Mouse (Mus musculus) lung, postnatal 25 days (tissue): ENCODE measurements around the gene Mcm3ap.

Source experiments
- DNase-seq: peaks from one replicate; pipeline ENCODE4 v3.0.0; 2022; ENCODE audit warnings: low spot score

The Mcm3ap gene

GRCm38 (mm10) chr10:76468203-76469162, at the start of gene Mcm3ap, which contains the start of gene Ybey:
TSS of gene Mcm3ap (plus strand) at chr10:76468927.
TSS of gene Ybey (minus strand) at chr10:76469114.
- DNase-seq = peak; percentile 85

- no peak for DNase-seq
Observed at GRCm38 (mm10) chr10:76425674-76426073, 43.1 kb upstream of the Mcm3ap start.

GRCm38 (mm10) chr10:76433925-76434324, 34.8 kb upstream of the Mcm3ap start:
- peak; percentile 37 for DNase-seq

- DNase-seq = peak; percentile 77
Observed at GRCm38 (mm10) chr10:76439107-76439890, 29.4 kb upstream of the Mcm3ap start.

GRCm38 (mm10) chr10:76440281-76440680, 28.4 kb upstream of the Mcm3ap start, which contains the start of gene AC141477.1:
TSS of gene AC141477.1 (minus strand) at chr10:76440444.
- no peak for DNase-seq

GRCm38 (mm10) chr10:76442178-76443088, 26.3 kb upstream of the Mcm3ap start, which contains the start of gene Pcnt:
TSS of gene Pcnt (minus strand) at chr10:76442786.
- DNase-seq = peak; percentile 98

DNA sequence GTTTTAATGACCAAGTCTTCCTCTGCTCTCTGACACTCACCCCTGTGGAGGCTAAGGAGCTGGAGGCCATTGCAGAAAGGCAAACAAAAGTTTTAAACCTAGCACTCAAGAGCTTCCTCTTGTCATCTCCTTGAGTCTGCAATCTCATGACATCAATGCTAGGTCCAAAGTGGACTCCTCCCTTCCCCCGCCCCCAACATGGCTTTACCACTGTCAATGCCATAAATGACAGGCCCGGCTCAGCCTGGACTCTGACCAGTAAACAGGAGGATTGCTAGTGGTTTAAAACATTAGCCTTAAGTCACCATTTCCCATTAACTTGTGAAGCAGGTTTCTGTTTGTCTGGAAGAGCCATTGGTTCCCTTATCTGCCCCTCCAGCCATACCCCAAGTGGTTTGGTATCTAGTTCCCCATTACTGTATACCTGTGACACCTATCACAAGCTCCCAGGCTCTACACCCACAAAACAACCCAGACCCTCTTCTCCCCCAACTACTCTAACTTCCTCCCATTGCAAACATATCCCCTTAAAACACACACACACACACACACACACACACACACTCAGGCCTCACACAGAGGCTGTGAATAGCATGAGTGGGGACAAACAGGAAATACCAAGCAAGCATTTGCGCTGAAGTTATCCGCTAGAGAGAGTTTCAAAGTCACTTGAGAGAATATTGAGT, 22.6 kb upstream of the Mcm3ap start:
- DNase-seq = peak; percentile 43

DNA sequence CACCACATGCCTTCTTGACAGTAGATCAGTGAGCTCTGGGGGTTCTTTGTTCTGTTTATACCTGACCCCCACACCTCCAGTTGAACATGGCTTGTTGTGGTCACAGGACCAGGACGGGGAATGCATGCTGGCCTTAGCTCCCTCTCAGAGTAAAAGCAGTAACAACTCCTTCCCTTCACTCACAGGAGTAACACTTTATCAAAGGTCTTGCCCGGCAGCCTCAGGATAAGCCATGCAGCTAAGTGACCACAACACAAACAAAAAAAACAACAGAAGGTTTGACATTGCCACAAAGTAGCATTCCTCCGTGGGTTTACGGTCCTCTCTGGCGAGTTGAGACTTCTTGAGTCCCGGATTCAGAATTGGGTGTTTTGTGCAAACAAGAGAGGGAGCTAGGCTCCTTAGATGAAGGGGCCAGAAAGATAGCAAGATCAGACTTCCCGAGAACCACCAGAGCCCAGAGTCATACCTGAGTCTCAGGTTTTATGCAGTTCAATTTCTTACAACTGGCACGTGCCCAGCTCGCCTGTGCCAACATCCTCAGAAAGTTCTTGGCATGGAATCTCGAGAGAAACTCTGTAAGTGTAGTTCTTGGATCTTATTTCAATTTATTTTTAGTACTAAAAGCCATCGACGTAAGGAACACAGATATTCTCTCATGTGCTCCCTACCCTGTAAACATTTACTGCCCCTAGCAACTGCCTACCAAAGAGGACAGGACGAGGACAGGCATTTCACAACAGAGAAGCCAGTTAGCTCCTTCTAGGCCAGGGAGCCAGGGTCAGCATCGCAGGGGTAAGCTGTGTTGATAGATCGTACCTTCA, 21.1 kb upstream of the Mcm3ap start:
- DNase-seq = peak; percentile 87

GRCm38 (mm10) chr10:76448851-76449250, 19.9 kb upstream of the Mcm3ap start, which contains the start of gene 2610028H24Rik:
TSS of gene 2610028H24Rik (plus strand) at chr10:76449081.
- DNase-seq = peak; percentile 70

- peak; percentile 48 for DNase-seq
Observed at GRCm38 (mm10) chr10:76455289-76455688, 13.4 kb upstream of the Mcm3ap start.

DNA sequence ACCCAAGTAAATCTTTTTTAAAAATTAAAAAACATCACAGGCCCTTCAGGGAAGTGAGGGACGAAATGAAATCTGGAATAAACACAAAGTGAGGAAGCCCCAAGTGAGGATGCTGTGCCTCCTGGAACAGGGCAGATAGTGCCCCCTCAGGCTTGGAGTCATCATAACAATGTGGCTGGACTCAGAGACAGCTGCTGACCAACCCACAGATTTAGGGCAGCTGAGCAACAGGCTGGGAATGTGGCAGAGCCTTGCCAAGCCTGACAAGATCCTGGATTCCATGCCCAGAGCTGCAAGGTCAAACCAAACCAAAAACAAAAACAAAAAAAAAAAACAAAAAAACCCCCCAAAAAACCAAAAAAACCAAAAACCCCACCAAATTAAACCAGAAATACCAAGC, 7.5 kb upstream of the Mcm3ap start:
- DNase-seq = no peak

DNA sequence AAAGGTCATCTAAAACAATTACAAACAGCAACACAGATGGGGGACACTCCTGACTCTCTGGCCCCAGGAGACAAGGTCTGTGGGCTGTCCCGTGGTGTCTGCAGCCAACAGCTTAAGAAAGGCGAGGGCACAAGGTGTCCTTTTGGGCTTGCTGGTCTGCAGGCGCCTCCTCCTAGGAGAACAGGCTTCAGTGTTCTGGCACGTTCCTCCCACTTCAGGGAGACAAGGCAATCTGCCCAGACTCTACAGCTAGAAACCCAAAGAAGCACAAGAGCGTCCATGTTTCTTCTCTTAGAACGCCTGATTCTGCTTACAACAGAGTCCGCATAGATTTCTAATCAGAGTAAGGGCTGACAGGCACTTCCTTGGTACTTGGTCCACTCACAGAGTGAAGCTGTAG, 6.4 kb upstream of the Mcm3ap start:
- DNase-seq = no peak

DNA sequence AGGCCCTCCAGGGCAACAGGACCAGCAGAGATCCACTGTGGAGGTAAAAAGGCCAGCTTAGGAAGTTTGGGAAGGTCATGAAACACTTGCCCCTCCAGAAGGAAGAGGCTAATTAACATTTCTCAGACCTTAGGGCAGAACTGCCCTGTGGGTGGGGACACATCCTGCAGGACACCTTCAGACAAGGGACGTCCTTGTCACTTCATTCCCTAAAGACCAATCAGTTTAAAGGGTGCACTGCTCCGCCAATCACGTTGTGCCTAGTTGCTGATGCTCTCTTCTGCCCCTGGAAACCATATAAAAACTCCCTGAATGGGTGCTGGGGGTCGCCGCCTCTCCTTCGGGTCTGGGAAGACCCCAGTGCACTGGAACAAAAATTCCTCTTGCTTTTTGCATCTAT, 6.0 kb upstream of the Mcm3ap start:
- DNase-seq = no peak

DNA sequence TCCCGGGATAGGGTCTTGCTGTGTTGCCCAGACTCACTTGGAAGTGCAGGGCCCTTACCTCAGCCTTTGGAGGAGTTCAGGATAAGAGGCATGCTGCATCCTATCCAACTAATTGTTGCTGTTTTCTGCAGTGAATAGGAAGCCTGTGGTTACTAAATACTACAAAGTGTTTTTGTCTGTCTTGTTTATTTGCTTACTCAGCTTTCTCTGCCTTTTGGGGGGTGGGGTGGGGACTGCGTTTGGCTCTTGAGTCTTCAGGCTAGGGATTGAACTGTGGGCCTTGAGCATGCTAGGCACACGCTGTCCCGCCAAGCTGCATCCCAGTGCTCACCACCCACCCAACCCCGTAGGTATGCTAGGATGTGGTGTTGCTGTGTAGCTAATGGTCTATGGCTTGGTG, 5.0 kb downstream of the Mcm3ap start:
- no peak for DNase-seq

DNA sequence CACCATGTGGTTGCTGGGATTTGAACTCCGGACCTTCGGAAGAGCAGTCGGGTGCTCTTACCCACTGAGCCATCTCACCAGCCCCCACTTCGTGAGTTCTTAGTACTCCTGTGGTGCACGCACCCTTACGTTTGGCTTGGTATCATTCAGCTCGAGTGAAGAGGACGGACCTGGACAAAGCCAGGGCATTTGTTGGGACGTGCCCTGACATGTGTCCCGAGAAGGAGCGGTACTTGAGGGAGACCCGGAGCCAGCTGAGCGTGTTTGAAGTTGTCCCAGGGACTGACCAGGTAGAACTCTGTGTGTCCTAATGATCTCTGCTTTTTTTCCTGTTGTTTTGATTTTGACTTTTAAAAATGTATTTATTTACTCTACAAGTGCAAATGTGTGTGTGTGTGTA, 12.1 kb downstream of the Mcm3ap start:
- no peak for DNase-seq

GRCm38 (mm10) chr10:76481480-76481879, 12.8 kb downstream of the Mcm3ap start:
- DNase-seq = no peak

DNA sequence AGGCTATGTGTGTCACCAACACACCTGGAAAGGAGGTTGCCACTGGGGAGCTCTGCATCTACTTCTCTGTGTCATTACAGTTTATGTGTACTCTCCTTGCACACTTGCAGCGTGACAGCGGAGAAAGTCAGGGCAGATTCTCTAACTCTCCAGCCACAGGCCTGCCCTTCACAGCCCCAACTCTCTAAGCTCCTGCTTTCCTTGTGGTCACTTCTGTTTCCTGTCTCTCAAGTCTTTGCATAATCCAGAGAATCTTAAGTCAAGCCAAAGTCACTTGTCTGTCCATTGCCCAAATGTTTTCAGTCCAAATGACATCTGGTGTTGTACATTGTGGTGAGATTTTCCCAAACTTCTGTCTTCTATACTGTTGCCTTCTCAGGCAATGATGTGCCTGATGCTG, 17.6 kb downstream of the Mcm3ap start:
- DNase-seq = no peak

- DNase-seq = no peak
Observed at GRCm38 (mm10) chr10:76488265-76488664, 19.5 kb downstream of the Mcm3ap start.

- no peak for DNase-seq
Observed at GRCm38 (mm10) chr10:76489205-76489604, 20.5 kb downstream of the Mcm3ap start.

DNA sequence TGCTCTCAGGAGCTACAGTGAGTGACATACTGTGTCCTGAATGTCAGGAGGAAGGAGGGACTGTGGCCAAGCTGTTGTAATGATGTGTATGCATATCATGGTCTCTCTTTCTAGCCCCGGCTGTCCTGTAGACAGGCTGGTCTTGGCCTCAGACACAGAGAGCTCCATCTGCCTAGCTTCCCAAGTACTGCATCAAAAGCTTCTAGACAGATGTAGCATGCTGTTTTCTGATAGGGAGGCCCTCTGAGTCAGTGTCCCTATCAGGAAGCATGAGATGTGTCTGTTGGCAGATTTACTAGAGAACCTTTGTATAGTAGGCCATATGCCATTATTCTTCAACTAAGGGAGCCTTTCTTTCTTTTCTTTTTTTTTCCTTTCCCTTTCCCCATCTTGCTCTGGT, 24.8 kb downstream of the Mcm3ap start:
- DNase-seq = no peak
